Mouse (Mus musculus) lung, embryonic 16.5 days (tissue): Measurements from ENCODE around the gene Zfp217. TPM values are rescaled to one million over a fixed set of nuclear protein-coding genes. Genes with fewer than 3 reads are reported as not detected.

Experiments used
- ATAC-seq: fragments of 200-750 bp; cut with Nextera tagmentation; 2 replicates; pipeline ENCODE4 v1.8.0; 2017; ENCODE audit warnings: low read depth, mild to moderate bottlenecking, moderate library complexity
- H3K27ac ChIP-seq: fragments of 300-500 bp; sonication (generic); 2 replicates; pipeline ENCODE4 v1.5.1; 2014; ENCODE audit warnings: mild to moderate bottlenecking, control low read depth, low read length
- H3K27me3 ChIP-seq: fragments of 300-500 bp; sonication (generic); 2 replicates; pipeline ENCODE4 v1.6.1; 2014; ENCODE audit warnings: low read depth, low read length, mixed read lengths; ENCODE audit not compliant: control insufficient read depth, insufficient read depth
- H3K36me3 ChIP-seq: fragments of 300-500 bp; sonication (generic); 2 replicates; pipeline ENCODE4 v1.6.1; 2014; ENCODE audit warnings: low read length; ENCODE audit not compliant: control insufficient read depth, insufficient read depth
- H3K4me1 ChIP-seq: fragments of 300-500 bp; sonication (generic); replicated peaks from 2 replicates; pipeline ENCODE4 v1.6.1; 2014; ENCODE audit warnings: low read length, mixed read lengths; ENCODE audit not compliant: control insufficient read depth, insufficient read depth
- H3K4me2 ChIP-seq: fragments of 300-500 bp; sonication (generic); 2 replicates; pipeline ENCODE4 v1.6.1; 2014; ENCODE audit warnings: low read depth, low read length, control low read depth
- H3K4me3 ChIP-seq: fragments of 300-500 bp; sonication (generic); 2 replicates; pipeline ENCODE4 v1.5.1; 2014; ENCODE audit warnings: mild to moderate bottlenecking, low read length, control low read depth
- H3K9ac ChIP-seq: fragments of 300-500 bp; sonication (generic); 2 replicates; pipeline ENCODE4 v1.6.1; 2014; ENCODE audit warnings: low read length, control low read depth
- H3K9me3 ChIP-seq: fragments of 300-500 bp; sonication (generic); 2 replicates; pipeline ENCODE4 v1.6.1; 2016; ENCODE audit warnings: low read length; ENCODE audit not compliant: control insufficient read depth
- WGBS: fragments of 180-500 bp; shearing (Covaris S2); extraction: QIAGEN DNeasy Blood & Tissue Kit; methylation state at CpG from one replicate; pipeline ENCODE4 v1.1.7; 2014; 5-methylcytosine and 5-hydroxymethylcytosine counted together
- polyA plus RNA-seq: library from polyadenylated mRNA; unstranded; fragments of >200 nt; fragmentation: Nextera tagmentation; extraction: Ambion mirVana; gene quantifications from 2 replicates; pipeline ENCODE4 v1.2.1, GENCODE M21; 2015

Gene Zfp217
- 5.2 and 6.1 TPM in 2 replicates for polyA plus RNA-seq

GRCm38 (mm10) chr2:170147661-170148153 is at the start of gene Zfp217:
Gene Zfp217 (minus strand): TSS chr2:170148103.
- 17% methylated on average over 14 of the region's 14 CpGs for WGBS
- Histone ChIP-seq H3K27me3 (no peaks in the 10 kb centered on the region), H3K27ac (peak within 1 kb of the TSS; percentile 91), H3K36me3 (no peaks in the 10 kb centered on the region), H3K9me3 (no peaks in the 10 kb centered on the region), H3K4me1 (peaks cover 17% of the 10 kb centered on the region), H3K4me3 (peak within 1 kb of the TSS; percentile 34), H3K4me2 (peak within 1 kb of the TSS; percentile 42), H3K9ac (peak within 1 kb of the TSS; percentile 47; the same call in 1 of the 2 replicates)
- peak; percentile 84 for ATAC-seq

DNA sequence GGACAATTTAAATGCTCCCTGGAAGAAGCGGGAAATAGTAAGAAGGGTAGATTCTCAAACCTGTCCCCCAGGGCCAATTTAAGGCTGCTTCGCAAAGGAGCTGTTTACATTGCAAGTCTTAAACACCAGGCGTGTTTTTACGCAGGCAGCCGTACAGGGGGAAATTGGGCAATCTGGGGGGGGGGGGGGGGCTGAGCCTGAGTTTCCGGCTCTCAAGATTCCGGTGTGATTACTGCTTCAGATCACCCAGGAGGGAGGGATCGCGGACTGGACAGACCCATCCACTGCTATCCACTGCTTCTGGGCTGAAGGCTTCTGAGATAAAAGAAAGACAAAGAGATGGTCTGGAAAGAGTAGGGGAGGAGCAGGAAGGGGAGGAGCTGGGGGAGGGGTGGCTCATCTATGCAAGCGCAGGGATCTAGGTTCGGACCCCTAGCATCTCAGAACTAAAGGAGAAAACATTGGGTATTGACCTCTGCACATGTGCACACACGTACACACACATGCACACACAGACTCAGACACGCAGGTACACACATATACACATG is 47.7 kb upstream of the Zfp217 start:
- Histone ChIP-seq H3K9ac (no peak overlapping the region), H3K36me3 (no peaks in the 10 kb centered on the region), H3K4me2 (no peak overlapping the region), H3K4me1 (peaks cover 22% of the 10 kb centered on the region), H3K9me3 (no peaks in the 10 kb centered on the region), H3K27ac (no peak overlapping the region; the same call in 1 of the 2 replicates), H3K4me3 (no peak overlapping the region), H3K27me3 (no peaks in the 10 kb centered on the region)
- WGBS = 59% methylated on average over 13 of the region's 13 CpGs
- ATAC-seq = no peak

DNA sequence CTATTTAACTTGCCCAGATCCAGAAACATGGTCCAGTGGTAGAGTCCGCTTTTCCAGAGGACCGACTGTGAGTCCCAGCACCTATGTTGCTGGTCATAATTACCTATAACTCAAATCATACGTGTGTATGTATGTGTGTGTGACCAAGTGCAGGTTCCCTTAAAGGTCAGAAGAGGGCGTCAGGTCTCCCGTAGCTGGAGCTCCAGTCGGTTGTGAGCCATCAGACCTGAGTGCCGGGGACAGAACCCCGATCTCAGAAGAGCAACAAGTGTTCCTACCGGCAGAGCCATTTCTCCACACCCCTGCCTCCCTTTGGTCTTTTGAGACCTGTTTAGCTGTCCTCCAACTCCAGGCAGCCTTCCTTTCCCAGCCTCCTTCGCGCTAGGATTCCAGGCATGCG is 46.9 kb upstream of the Zfp217 start:
- no peak for ATAC-seq
- Histone ChIP-seq H3K4me1 (peaks cover 22% of the 10 kb centered on the region), H3K9ac (no peak overlapping the region), H3K4me3 (no peak overlapping the region), H3K27me3 (no peaks in the 10 kb centered on the region), H3K36me3 (no peaks in the 10 kb centered on the region), H3K9me3 (no peaks in the 10 kb centered on the region), H3K4me2 (no peak overlapping the region), H3K27ac (no peak overlapping the region)
- 94% methylated on average over 12 of the region's 12 CpGs for WGBS

GRCm38 (mm10) chr2:170193850-170194249 is 45.9 kb upstream of the Zfp217 start:
- H3K9me3 ChIP-seq = no peaks in the 10 kb centered on the region
- peak overlapping the region; percentile 19; the same call in 1 of the 2 replicates for H3K4me3 ChIP-seq
- H3K27me3 ChIP-seq = no peaks in the 10 kb centered on the region
- no peak for ATAC-seq
- peak overlapping the region; percentile 43 for H3K4me2 ChIP-seq
- peaks cover 22% of the 10 kb centered on the region for H3K4me1 ChIP-seq
- no peaks in the 10 kb centered on the region for H3K36me3 ChIP-seq
- WGBS = 40% methylated on average over 6 of the region's 6 CpGs
- H3K9ac ChIP-seq = no peak overlapping the region
- H3K27ac ChIP-seq = 0 out of 2 replicates have a peak overlapping the region, but pooled peaks have one; percentile 34

DNA sequence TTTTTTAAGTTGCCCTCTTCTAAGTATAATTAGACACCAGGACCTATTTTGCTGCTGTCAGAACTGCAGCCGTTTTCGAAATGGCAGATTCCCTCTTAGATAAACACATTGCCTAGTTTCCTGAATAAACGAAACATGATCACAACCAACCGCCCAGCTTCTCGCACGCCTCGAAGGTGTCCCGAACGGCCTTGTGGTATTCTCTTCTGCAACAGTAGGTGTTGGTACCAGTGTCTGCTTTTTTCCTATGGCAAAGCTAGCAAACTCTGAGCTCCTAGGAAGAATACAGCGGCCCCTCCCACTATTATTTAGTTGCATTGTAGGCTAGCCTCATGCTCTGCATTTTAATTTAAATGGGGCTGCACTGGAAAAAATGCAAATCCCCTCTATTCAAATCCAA is 45.3 kb upstream of the Zfp217 start:
- no peaks in the 10 kb centered on the region for H3K9me3 ChIP-seq
- H3K4me1 ChIP-seq = peaks cover 22% of the 10 kb centered on the region
- peak overlapping the region; percentile 43 for H3K4me2 ChIP-seq
- WGBS = 6% methylated on average over 10 of the region's 10 CpGs
- H3K36me3 ChIP-seq = no peaks in the 10 kb centered on the region
- H3K27ac ChIP-seq = no peak overlapping the region; the same call in 1 of the 2 replicates
- H3K27me3 ChIP-seq = no peaks in the 10 kb centered on the region
- 0 out of 2 replicates have a peak, but pooled peaks have one; percentile 10 for ATAC-seq
- peak overlapping the region; percentile 19 for H3K4me3 ChIP-seq
- H3K9ac ChIP-seq = peak overlapping the region; percentile 6

- peak overlapping the region; percentile 50 for H3K9ac ChIP-seq
- peak overlapping the region; percentile 89 for H3K27ac ChIP-seq
- H3K27me3 ChIP-seq = no peaks in the 10 kb centered on the region
- no peak overlapping the region; the same call in 1 of the 2 replicates for H3K4me3 ChIP-seq
- peaks cover 22% of the 10 kb centered on the region for H3K4me1 ChIP-seq
- WGBS = 30% methylated on average over 7 of the region's 7 CpGs
- peak; percentile 68 for ATAC-seq
- H3K4me2 ChIP-seq = peak overlapping the region; percentile 43
- no peaks in the 10 kb centered on the region for H3K9me3 ChIP-seq
- H3K36me3 ChIP-seq = no peaks in the 10 kb centered on the region
Measured at GRCm38 (mm10) chr2:170192731-170193149, 44.8 kb upstream of the Zfp217 start.

GRCm38 (mm10) chr2:170188721-170189120 is 40.8 kb upstream of the Zfp217 start:
- Histone ChIP-seq H3K9ac (no peak overlapping the region), H3K9me3 (no peaks in the 10 kb centered on the region), H3K27me3 (no peaks in the 10 kb centered on the region), H3K36me3 (no peaks in the 10 kb centered on the region), H3K27ac (no peak overlapping the region), H3K4me1 (peaks cover 19% of the 10 kb centered on the region), H3K4me3 (no peak overlapping the region), H3K4me2 (no peak overlapping the region)
- 83% methylated on average over 7 of the region's 7 CpGs for WGBS
- no peak for ATAC-seq

GRCm38 (mm10) chr2:170185137-170185837 is 37.4 kb upstream of the Zfp217 start:
- Histone ChIP-seq H3K27ac (peak overlapping the region; percentile 86), H3K9me3 (no peaks in the 10 kb centered on the region), H3K4me2 (peak overlapping the region; percentile 83), H3K27me3 (no peaks in the 10 kb centered on the region), H3K4me3 (peak overlapping the region; percentile 56), H3K4me1 (peaks cover 11% of the 10 kb centered on the region; the same call in 1 of the 2 replicates), H3K36me3 (no peaks in the 10 kb centered on the region), H3K9ac (no peak overlapping the region)
- WGBS = 47% methylated on average over 4 of the region's 4 CpGs
- no peak for ATAC-seq
